Mouse (Mus musculus) megakaryocyte-erythroid progenitor cell, adult 5-6 weeks (primary cell): Measurements from ENCODE around the gene Ube2t. TPM values are rescaled to one million over a fixed set of nuclear protein-coding genes. Genes with fewer than 3 reads are reported as not detected.

ENCODE experiments used
- ATAC-seq: replicated peaks from 2 replicates; pipeline ENCODE4 v1.8.0; 2016; ENCODE audit warnings: mild to moderate bottlenecking, inconsistent platforms; ENCODE audit not compliant: severe bottlenecking, poor library complexity, low FRiP score, low TSS enrichment
- total RNA-seq, 2 experiments: library from RNA; stranded (forward) in 1 of 2; stranded (reverse) in 1 of 2; fragments of 200-1000, 215-1000 nt in 1 of 2; fragments of >200 nt in 1 of 2; fragmentation: Nextera tagmentation in 1 of 2; gene quantifications; 2 replicates each; pipeline ENCODE4 v1.2.3; 2014 to 2017

Gene Ube2t
- total RNA-seq, 2 experiments from 2014 or later: 23.4 to 82.8 TPM

GRCm38 (mm10) chr1:135021936-135022335 is 59.6 kb downstream of the Ube2t start:
- ATAC-seq: no peak

DNA sequence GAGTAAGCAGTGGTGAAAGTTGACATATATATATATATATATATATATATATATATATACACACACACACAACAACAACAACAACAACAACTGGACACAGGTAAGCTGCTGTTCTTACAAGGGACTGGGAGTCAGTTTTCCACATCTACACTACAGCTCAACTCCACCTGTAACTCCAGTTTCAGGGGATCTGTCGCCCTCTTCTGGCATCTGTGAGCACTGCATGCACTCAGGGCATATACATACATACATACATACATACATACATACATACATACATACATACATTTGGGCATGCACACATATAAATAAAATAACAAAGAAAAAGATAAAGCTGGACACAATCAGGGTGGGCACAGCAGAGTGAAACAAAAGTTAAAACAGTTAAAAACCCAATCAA is 61.2 kb downstream of the Ube2t start:
- no peak for ATAC-seq

Other genes with a start within 250 kb of the Ube2t start
- gene Ppp1r12b, start 6.6 kb upstream of the Ube2t start, total RNA-seq (2014; fragmentation: Nextera tagmentation): 10.3 and 15.6 TPM in 2 replicates
- 6.6 and 6.7 TPM in 2 replicates for gene Ppp1r12b, start 6.6 kb upstream of the Ube2t start, total RNA-seq (2017)
- gene Lgr6, start 142.7 kb downstream of the Ube2t start, total RNA-seq (2014; fragmentation: Nextera tagmentation): not detected in 2 replicates
- gene Lgr6, start 142.7 kb downstream of the Ube2t start, total RNA-seq (2017): not detected in 2 replicates
- gene Ptpn7, start 170.1 kb downstream of the Ube2t start, total RNA-seq (2014; fragmentation: Nextera tagmentation): 108 and 110 TPM in 2 replicates
- 68.5 and 93.7 TPM in 2 replicates for gene Ptpn7, start 170.1 kb downstream of the Ube2t start, total RNA-seq (2017)
- 23.8 and 38.4 TPM in 2 replicates for gene Arl8a, start 184.3 kb downstream of the Ube2t start, total RNA-seq (2014; fragmentation: Nextera tagmentation)
- 7.9 and 14.8 TPM in 2 replicates for gene Arl8a, start 184.3 kb downstream of the Ube2t start, total RNA-seq (2017)
- not detected in 2 replicates for gene Gpr37l1, start 205.1 kb downstream of the Ube2t start, total RNA-seq (2014; fragmentation: Nextera tagmentation)
- gene Gpr37l1, start 205.1 kb downstream of the Ube2t start, total RNA-seq (2017): not detected in 2 replicates